Mouse (Mus musculus) ovary, postnatal 10 days (tissue): ENCODE results near the gene Tns3.

Experiments
- DNase-seq: peaks from one replicate; pipeline ENCODE4 v3.0.0; 2022; ENCODE audit warnings: low spot score

Gene Tns3

GRCm38 (mm10) chr11:8530036-8530435, 134.3 kb downstream of the Tns3 start:
- DNase-seq = no peak

GRCm38 (mm10) chr11:8525463-8526145, 138.7 kb downstream of the Tns3 start:
- no peak for DNase-seq

GRCm38 (mm10) chr11:8523344-8524126, 140.8 kb downstream of the Tns3 start:
- DNase-seq = peak; percentile 56

- DNase-seq = no peak
Measured at GRCm38 (mm10) chr11:8513359-8514253, 150.7 kb downstream of the Tns3 start.

- no peak for DNase-seq
Measured at GRCm38 (mm10) chr11:8510294-8510693, 154.0 kb downstream of the Tns3 start.

- no peak for DNase-seq
Measured at GRCm38 (mm10) chr11:8509614-8510013, 154.7 kb downstream of the Tns3 start.

- no peak for DNase-seq
Measured at GRCm38 (mm10) chr11:8503735-8504134, 160.6 kb downstream of the Tns3 start.

GRCm38 (mm10) chr11:8500855-8501254, 163.5 kb downstream of the Tns3 start:
- DNase-seq = no peak

GRCm38 (mm10) chr11:8497136-8497535, 167.2 kb downstream of the Tns3 start:
- no peak for DNase-seq

- DNase-seq = no peak
Measured at GRCm38 (mm10) chr11:8496686-8497085, 167.6 kb downstream of the Tns3 start.

GRCm38 (mm10) chr11:8495801-8496200, 168.5 kb downstream of the Tns3 start:
- no peak for DNase-seq

- no peak for DNase-seq
Measured at GRCm38 (mm10) chr11:8495036-8495435, 169.3 kb downstream of the Tns3 start.

GRCm38 (mm10) chr11:8493931-8494490, 170.3 kb downstream of the Tns3 start:
- DNase-seq = no peak

- DNase-seq = no peak
Measured at GRCm38 (mm10) chr11:8492332-8492731, 172.0 kb downstream of the Tns3 start.

- DNase-seq = no peak
Measured at GRCm38 (mm10) chr11:8488248-8488647, 176.1 kb downstream of the Tns3 start.

GRCm38 (mm10) chr11:8486552-8486951, 177.8 kb downstream of the Tns3 start:
- no peak for DNase-seq

GRCm38 (mm10) chr11:8484538-8484937, 179.8 kb downstream of the Tns3 start:
- DNase-seq = no peak

GRCm38 (mm10) chr11:8482721-8483120, 181.6 kb downstream of the Tns3 start:
- no peak for DNase-seq

GRCm38 (mm10) chr11:8481962-8482361, 182.4 kb downstream of the Tns3 start:
- no peak for DNase-seq

GRCm38 (mm10) chr11:8481529-8481928, 182.8 kb downstream of the Tns3 start:
- DNase-seq = no peak

- DNase-seq = no peak
Measured at GRCm38 (mm10) chr11:8479858-8480257, 184.5 kb downstream of the Tns3 start.

- DNase-seq = no peak
Measured at GRCm38 (mm10) chr11:8479313-8479712, 185.0 kb downstream of the Tns3 start.
